Mouse (Mus musculus) embryo, embryonic 11 days (tissue): ENCODE measurements around the gene 4930518I15Rik.
"Not testable (repeated sequence)": the region's sequence is repeated elsewhere in the genome, so short reads cannot be mapped to it uniquely, and the experiment has no call there.

Experiments
- DNase-seq: peaks from one replicate; pipeline ENCODE4 v3.0.0-alpha.2; 2015

4930518I15Rik gene

DNA sequence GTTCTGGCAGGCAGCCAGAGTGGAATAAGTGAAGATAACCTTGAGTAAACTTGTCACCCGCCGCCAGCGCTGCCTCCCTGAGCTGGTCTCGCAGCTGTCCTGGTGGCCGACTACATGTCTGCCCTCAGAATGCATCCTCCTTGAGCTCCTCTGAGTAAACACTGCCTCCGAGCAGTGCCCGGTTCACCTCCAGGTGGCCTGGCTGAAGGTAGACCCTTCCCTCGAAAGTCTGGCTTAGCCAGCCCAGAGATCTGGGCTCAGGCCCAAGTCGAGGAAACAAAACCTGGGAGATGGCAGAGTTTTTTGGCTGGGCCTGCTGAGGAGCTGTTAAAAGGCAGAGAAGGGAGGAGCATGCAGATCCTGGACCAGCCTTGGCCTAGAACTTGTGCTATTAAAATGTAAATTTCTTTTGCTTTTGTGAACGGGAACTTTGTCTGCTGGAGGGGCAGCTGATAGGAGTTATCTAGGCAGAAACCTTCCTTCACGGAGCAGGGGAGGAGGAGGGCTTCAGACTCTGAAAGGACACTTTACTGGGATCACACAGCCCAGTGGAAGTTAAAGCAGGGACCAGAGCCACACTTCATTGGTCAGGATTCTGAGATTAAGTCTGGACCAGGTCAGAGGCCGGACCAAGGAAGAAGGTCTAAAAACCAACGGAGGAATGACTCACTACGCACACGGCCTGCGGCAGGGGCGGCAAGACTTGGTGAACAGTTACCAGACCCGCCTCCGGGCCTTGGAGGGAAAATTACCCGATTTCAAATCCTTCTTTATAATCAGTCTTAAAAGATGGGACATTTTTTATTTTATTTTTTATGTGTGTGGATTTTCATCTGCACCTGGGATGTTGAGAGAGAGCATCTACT lies 15.7 kb downstream of the 4930518I15Rik start:
- DNase-seq, result peak; percentile 54

DNA sequence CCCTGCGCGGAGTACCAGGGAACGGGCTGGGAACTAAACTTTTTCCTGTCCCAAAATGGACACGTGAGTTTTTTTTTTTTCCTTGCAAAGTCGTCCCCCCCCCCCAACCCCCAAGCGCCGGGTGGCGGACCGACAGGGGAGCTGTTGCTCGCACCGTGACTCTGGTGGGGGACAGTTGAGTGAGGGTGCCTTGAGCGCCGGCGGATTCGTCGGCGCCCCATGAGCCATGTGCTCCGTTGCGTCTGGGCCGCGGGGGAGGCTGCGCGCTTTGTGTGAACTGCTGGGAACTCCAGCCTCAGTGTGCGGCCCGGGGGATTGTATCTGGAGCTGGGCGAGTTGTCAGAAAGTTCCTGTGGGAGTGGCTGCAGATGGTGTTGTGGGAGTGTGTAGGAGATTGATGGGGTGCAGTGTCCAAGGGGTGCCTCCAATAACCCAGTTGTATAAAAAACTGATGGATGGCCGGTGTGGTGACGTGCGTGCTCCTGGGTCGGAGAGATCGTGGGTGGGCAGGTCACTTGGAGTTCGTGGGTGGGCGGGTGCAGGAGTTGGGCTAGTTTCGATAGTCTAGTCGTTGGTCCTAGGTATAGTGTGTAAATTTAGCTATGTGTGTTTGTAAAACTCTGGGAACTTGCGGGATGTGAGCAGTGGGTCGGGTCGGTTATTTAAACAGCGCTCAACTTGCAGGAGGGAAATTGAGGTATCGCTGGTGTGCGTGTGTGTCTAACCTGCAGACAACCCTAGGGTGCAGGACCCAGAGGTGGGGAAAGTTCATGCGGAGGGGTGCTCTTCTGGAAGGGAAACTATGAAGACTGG lies 16.5 kb downstream of the 4930518I15Rik start:
- peak; percentile 80 for DNase-seq

DNA sequence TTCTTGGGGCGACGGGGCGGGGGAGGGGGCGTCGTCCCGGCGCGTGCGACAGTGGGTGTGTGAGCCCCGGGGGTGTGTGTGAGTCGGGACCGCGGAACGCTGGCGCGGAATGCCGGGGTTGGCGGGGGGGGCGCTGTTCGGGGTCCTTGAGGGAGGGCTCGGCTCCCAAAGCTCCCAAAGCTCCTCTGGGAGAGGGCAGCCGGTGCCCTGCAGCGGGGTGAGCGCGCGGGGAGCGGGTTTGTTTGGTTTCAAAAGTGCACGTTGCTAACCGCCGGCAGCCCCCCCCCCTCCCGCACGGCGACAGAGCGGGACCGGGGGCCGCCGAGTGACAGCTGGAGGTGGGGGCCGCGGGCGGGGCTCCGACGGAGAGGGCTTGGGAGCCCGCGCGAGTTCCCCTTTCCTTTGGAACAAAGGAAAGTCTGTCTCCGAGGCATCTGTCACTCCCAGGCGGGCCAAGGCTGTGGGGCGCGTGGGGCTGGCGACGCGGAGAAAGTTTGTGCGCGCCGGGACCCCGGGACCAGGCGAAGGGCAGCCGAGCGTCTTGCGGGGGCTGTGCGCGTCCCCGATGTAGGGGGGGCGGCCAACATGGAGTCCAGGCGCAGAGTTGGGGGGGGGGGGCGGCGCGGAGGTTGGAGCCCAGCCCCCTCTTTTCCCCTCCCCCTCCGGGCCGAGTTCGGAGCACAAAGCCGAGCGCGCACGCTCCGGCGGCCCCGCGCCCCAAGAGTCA lies 17.3 kb downstream of the 4930518I15Rik start:
- peak; percentile 83 for DNase-seq

DNA sequence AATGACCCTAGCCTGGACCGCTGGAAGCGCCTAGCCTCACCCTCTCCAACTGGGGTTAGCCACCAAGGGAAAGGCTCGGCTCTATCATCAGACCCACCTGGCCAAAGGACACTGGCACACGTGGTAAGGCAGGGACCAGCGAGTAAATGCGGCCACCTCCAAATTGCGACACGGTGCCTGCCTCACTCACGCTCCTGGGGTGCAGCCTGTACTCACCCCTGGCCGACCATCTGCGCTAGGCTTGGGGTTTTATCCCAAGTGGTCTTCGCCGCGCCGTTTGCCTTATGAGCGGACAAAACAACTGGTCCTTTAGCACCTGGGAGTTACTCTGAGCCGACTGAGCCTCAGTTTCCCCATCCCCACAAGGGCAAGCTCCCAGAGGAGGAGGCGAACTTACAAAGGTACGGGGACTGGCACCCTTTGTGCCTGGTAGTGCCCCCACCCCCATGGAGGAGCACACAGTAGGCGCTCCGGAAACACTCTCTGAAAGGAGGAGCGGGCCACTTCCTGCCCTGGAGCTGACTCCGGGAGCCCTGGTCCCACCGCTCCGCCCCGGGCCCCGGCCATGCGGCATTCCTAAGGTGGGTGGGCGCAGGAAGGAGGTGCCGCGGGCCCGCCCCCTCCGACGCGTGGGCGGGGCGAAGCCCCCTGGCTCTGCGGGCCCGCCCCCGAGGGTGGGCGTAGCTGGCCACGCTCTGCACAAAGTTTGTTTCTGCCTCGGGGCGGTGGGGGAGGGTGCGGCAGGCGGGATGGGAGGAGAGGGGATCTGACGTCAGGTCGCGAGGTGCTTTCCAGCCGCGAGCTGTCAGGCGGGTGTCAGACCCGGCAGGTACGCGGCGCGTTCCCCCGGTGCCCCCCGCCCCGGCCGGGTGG lies 18.2 kb downstream of the 4930518I15Rik start, which contains the start of gene Tgif2:
TSS of gene Tgif2 (plus strand) at position 689 of the 873 bp plus-strand sequence.
- peak; percentile 98 for DNase-seq

DNA sequence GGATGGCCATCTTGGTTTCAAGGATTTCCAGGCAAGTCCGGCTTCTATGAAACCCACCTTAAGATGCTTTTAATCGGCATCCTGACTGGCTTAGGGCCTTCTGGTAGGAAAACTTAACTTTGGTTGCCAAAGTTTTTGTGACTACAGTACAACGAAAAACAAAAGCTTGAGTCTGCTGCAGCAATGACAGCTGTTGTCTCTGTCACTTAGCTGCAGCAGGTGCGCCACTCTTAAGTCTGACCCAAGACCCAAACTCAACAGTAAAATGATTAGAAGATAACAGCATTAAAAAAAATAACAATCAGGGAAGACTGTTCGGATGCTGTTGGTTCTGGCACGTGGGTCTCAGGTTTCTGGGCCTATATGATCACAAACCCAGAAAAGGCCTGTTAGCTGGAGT lies 18.9 kb downstream of the 4930518I15Rik start:
- no peak for DNase-seq

DNA sequence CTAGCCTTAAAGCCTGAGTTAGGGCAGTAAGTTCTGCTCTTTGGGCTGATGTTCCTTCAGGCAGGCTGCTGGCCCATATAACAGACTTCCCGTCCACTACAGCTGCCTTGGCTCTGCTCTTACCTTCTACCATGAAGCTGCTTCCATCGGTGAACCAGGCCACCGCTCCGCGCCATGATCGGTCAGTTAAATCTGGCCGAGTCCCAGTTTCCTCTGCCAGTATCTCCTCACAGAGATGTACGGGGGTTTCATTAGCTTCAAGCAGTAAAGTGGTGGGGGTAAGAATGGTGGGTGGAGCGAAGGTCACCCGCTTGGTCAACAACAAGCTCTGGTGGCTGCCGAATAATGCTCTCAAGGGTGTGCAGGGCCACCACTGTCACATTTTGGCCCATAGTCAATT lies 23.4 kb downstream of the 4930518I15Rik start:
- no peak for DNase-seq

DNA sequence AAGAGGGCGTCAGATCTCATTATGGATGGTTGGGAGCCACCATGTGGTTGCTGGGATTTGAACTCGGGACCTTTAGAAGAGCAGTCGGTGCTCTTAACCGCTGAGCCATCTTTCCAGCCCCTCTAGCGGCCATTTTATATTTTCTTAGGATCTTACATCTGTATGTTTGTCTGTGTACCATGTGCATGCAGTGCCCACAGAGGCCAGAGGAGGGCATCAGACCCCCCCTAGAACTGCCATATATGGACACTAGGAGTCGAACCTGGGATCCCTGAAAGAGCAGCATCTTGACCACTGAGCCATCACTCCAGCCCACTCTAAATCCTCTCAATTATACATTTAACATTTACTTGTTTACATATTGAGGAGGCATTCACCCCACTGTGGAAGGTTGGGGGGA lies 32.6 kb downstream of the 4930518I15Rik start:
- DNase-seq, result not testable (repeated sequence)

DNA sequence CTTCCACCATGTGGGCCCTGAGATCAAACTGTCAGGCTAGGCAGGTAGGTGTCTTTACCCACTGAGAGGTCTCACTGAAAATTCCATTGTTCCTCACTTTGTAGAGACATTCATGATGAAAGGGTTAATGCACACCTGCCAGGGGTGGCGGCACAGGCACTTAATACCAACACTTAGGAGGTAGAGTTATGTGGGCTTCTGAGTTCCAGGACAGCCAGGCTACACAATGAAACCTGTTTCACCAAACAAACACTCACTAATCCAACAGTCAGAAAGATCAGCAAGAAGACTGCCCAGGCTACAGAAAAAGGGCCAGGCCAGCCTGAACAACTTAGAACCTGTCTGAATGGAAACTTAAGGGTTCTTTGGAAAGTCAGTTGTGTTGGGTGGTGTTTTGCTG lies 41.6 kb downstream of the 4930518I15Rik start:
- DNase-seq, result no peak

DNA sequence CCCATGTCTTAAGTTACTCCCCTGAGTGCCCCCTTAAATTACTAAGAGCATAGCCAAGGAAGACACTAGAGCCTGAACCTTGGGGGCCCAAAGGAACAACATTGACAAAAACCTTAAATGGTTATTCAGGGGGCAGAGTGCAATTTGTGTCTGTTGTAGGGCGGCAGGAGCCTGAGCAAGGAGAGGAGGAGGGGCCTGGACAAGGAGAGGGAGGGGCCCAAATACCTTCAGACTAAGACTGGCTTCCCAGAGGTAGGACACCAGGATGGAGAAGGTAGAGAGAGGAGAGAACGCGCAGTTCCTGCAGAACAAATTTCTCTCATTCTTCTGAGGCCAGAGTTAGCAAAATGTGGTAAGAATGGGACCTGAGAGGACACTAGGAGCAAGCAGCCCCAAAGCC lies 42.3 kb downstream of the 4930518I15Rik start:
- DNase-seq, result no peak

DNA sequence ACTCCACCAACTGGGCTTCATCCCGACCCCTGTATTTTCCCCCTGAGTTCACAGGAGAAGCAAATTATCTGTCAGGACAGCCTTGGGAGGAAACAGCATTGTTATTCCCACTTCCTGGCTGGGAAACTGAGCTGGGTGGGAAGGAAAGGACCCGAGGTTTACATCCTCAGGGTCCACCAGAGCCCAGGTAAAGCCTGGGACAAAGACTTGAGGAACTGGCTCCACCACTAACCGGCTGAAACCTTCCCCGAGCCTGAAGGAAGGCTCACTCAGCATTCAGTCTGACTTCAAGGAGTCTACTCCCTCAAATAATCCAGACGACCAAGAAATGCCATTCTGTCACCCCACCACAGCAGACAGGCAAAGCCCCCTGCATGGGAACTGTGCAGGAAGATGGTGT lies 42.9 kb downstream of the 4930518I15Rik start:
- DNase-seq, result no peak

DNA sequence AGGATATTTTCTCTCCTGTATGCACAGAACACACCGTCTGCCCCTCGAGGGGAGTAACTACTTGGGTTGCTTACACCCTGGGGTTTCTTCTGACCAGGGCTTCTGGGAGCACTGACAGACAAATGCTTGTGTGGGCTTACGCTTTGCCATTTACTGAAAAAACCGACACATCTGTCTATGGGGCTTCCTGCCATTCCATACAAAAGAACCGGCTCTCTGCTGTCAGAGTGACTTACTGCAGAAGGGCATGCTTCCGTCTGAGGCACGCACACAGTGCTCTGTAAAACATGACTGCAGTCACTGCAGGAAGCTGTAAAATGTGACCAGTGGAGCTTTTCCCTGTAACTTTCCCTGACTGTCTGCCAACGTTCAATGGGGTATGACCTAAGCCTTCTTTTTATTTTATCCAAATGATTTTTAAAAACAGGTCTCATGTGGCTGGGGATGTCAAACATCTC lies 43.4 kb downstream of the 4930518I15Rik start:
- DNase-seq, result peak; percentile 57

DNA sequence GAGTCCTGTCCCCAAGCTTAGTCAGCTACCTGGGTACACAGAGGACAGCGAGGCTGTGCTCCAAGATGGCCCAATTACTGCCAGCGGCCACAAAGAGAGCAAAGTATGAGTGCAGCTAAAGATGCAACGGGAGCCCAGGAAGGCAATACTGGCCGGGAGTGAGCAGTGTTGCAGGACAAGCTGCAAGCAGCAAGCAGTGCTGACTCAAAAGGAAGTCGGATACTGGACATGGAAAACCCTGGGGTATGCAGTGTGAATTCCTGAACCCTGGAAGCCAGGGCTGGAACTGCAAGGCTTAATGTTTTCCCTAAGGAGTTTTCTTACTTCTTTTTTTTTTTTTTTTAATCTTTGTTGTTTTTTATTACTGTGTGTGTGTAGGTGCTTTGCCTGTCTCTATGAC lies 46.2 kb downstream of the 4930518I15Rik start:
- no peak for DNase-seq

DNA sequence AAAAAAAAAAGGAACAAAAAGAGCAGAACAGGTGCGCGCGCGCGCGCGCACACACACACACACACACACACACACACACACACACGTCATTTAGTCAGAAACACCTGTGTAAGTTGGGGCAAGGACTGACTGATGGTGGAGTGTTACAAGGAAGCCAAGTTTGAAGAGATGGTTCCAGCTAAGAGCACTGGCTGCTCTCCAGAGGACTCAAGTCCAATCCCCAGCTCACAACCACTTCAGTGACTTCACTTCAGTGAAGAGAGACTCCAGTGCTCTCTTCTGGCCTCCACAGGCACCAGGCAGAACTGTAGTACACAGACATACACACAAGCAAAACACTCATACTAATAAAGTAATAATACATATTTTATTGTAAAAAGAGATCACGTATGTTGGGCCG lies 47.0 kb downstream of the 4930518I15Rik start:
- DNase-seq, result no peak

DNA sequence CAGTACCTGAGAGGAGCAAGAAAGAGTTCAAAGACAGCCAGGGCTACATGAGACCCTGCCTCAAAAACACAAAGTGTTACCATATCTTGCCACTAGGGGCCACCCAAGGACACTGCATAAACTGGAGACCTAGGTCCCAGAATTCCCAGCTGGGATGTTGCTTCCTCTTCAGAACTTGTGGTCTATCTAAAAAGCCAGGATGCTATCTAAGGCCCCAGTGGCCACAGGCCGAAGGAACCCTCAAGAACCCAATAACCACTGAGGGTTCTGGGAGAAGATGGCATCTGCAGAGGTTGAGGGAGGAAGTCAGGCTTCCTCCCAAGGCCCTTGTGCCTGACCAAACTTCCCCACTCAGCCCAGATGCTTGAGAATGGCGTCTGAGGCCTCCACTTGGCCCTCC lies 48.2 kb downstream of the 4930518I15Rik start:
- peak; percentile 89 for DNase-seq

DNA sequence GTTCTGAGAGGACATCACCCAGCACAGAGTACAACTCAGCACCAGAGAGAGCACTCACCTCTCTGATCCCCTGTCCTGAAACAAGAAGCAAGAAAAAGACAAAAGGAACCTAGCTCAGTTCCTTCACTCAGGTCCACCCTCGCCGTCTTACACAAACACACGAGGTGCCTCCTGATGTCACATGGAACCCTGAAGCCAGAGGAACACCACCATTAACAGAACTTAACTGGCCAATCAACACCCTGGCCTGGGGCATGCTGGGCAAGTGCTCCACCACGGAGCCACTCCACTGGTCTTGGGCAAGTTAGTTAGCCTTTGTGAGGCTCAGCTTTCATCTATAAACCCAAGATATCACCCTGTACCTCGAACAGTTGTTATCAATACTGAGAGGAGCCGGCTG lies 50.9 kb downstream of the 4930518I15Rik start:
- no peak for DNase-seq
